Mouse (Mus musculus) MEL (cell line): Measurements from ENCODE around the gene Abcc9.

ENCODE experiments used
- CHD2 ChIP-seq: IDR thresholded peaks from 2 replicates; pipeline ENCODE4 v1.6.1; 2011; ENCODE audit warnings: low read length, improper control_type of control experiment
- CTCF ChIP-seq, 3 experiments: IDR thresholded peaks in 2 of 3; conservative IDR thresholded peaks in 1 of 3; 2 replicates each; pipeline ENCODE4 v1.5.1; 2011 to 2012; ENCODE audit warnings: low read length in 3 of 3, low read depth in 2 of 3, mild to moderate bottlenecking in 2 of 3, improper control_type of control experiment in 1 of 3, inconsistent platforms in 1 of 3, mixed read lengths in 1 of 3, moderate library complexity in 1 of 3; ENCODE audit not compliant: control insufficient read depth in 1 of 3, insufficient read depth in 1 of 3, poor library complexity in 1 of 3, severe bottlenecking in 1 of 3
- ELF1 ChIP-seq: IDR thresholded peaks from 2 replicates; pipeline ENCODE4 v1.6.1; 2014; ENCODE audit warnings: low read depth, mild to moderate bottlenecking, inconsistent platforms, low read length, improper control_type of control experiment, moderate library complexity
- EP300 ChIP-seq, 2 experiments: IDR thresholded peaks; 2 replicates each; pipeline ENCODE4 v1.6.1; 2011; ENCODE audit warnings: improper control_type of control experiment in 2 of 2, low read length in 2 of 2, low read depth in 1 of 2, mild to moderate bottlenecking in 1 of 2
- GATA1 ChIP-seq: IDR thresholded peaks from 2 replicates; pipeline ENCODE4 v1.6.1; 2011; ENCODE audit warnings: low read depth, low read length, improper control_type of control experiment
- MAFK ChIP-seq: IDR thresholded peaks from 2 replicates; pipeline ENCODE4 v1.6.1; 2011; ENCODE audit warnings: low read depth, mild to moderate bottlenecking, low read length, improper control_type of control experiment, borderline replicate concordance
- MAX ChIP-seq: IDR thresholded peaks from 2 replicates; pipeline ENCODE4 v1.6.1; 2011; ENCODE audit warnings: low read length, improper control_type of control experiment
- POLR2A ChIP-seq, 2 experiments: IDR thresholded peaks; 2 replicates each; pipeline ENCODE4 v1.6.1; 2011 to 2012; ENCODE audit warnings: low read length in 2 of 2, mild to moderate bottlenecking in 2 of 2, control low read depth in 1 of 2, improper control_type of control experiment in 1 of 2, low read depth in 1 of 2, moderate library complexity in 1 of 2; ENCODE audit not compliant: control insufficient read depth in 1 of 2, insufficient read depth in 1 of 2, poor library complexity in 1 of 2
- TCF12 ChIP-seq: IDR thresholded peaks from 2 replicates; pipeline ENCODE4 v1.6.1; 2014; ENCODE audit warnings: low read depth, mild to moderate bottlenecking, inconsistent platforms, low read length, improper control_type of control experiment, moderate library complexity
- UBTF ChIP-seq: IDR thresholded peaks from 2 replicates; pipeline ENCODE4 v1.6.1; 2012; ENCODE audit warnings: low read depth, mild to moderate bottlenecking, inconsistent platforms, low read length, improper control_type of control experiment, moderate library complexity, borderline replicate concordance; ENCODE audit not compliant: insufficient read depth
- USF1 ChIP-seq: IDR thresholded peaks from 2 replicates; pipeline ENCODE4 v1.6.1; 2014; ENCODE audit warnings: low read depth, mild to moderate bottlenecking, inconsistent platforms, low read length, improper control_type of control experiment, moderate library complexity
- ZNF384 ChIP-seq: IDR thresholded peaks from 2 replicates; pipeline ENCODE4 v1.6.1; 2012; ENCODE audit warnings: low read depth, mild to moderate bottlenecking, inconsistent platforms, low read length, improper control_type of control experiment

GRCm38 (mm10) chr6:142570046-142570770 is 131.9 kb downstream of the Abcc9 start:
- TF ChIP-seq EP300 (IDR thresholded peaks at IDR 0.05; ENCODE audit: low read depth in 1 of 2, low read length in 2 of 2): no peak
- TF ChIP-seq CTCF (IDR thresholded peaks at IDR 0.05 in 2 of 3, conservative IDR thresholded peaks at IDR 0.05 in 1 of 3; ENCODE audit: control insufficient read depth in 1 of 3, insufficient read depth in 1 of 3, low read depth in 2 of 3, low read length in 3 of 3, poor library complexity in 1 of 3, severe bottlenecking in 1 of 3): no peak
- no peak for TF ChIP-seq TCF12
- TF ChIP-seq CHD2: no peak
- no peak for TF ChIP-seq MAX
- no peak for TF ChIP-seq GATA1
- TF ChIP-seq USF1: no peak
- TF ChIP-seq MAFK: no peak
- no peak for TF ChIP-seq ZNF384
- TF ChIP-seq UBTF: no peak
- no peak for TF ChIP-seq ELF1
- TF ChIP-seq POLR2A (IDR thresholded peaks at IDR 0.05; ENCODE audit: control insufficient read depth in 1 of 2, insufficient read depth in 1 of 2, low read depth in 1 of 2, low read length in 2 of 2, poor library complexity in 1 of 2): no peak
